Mouse (Mus musculus): Measurements from ENCODE around the gene Slc17a9. TPM values are rescaled to one million over a fixed set of nuclear protein-coding genes. Genes with fewer than 3 reads are reported as not detected.

Gene Slc17a9
- total RNA-seq (2018; cell fraction: chromatin; rRNA removed): 10 to 100 TPM in 19 of 26 experiments, 1 to 10 TPM in 7; 2.8 to 28.6 (median 14.3) TPM
- 1 to 10 TPM; 1.8 to 6.1 (median 3.4) TPM for total RNA-seq (2018; cell fraction: cytosol; rRNA removed)
- total RNA-seq (2018; cell fraction: nucleus; rRNA removed): 10 to 100 TPM in 14 of 26 experiments, 1 to 10 TPM in 12; 2.9 to 27.5 (median 11.2) TPM
- polyA plus RNA-seq (2018): 3.8 to 5.6 TPM (median 5.4 TPM) in 3 replicates

- Histone ChIP-seq H3K27ac (peak within 1 kb of the TSS; percentile 84), H3K36me3 (ENCODE audit: inconsistent target) (peaks cover 26% of the 10 kb centered on the region), H3K79me2 (ENCODE audit: inconsistent target) (no peaks in the 10 kb centered on the region), H3K4me3 (ENCODE audit: inconsistent target) (peak within 1 kb of the TSS; percentile 55)
- 3% methylated on average over 16 of the region's 18 CpGs for WGBS (ENCODE audit: missing documents)
Measured at GRCm38 (mm10) chr2:180724585-180725413, at the start of gene Slc17a9. Slc17a9 (plus strand) TSS chr2:180725263.

- H3K79me2 ChIP-seq (ENCODE audit: inconsistent target): no peaks in the 10 kb centered on the region
- H3K27ac ChIP-seq: no peak overlapping the region
- peaks cover 39% of the 10 kb centered on the region for H3K36me3 ChIP-seq (ENCODE audit: inconsistent target)
- WGBS (ENCODE audit: missing documents): 100% methylated on average over 2 of the region's 2 CpGs
- H3K4me3 ChIP-seq (ENCODE audit: inconsistent target): no peak overlapping the region
Measured at GRCm38 (mm10) chr2:180676706-180677105, 48.4 kb upstream of the Slc17a9 start.

- Histone ChIP-seq H3K27ac (no peak overlapping the region), H3K4me3 (ENCODE audit: inconsistent target) (no peak overlapping the region), H3K79me2 (ENCODE audit: inconsistent target) (no peaks in the 10 kb centered on the region), H3K36me3 (ENCODE audit: inconsistent target) (peaks cover 39% of the 10 kb centered on the region)
- WGBS (ENCODE audit: missing documents): 18% methylated on average over 4 of the region's 4 CpGs
Measured at GRCm38 (mm10) chr2:180678609-180679140, 46.4 kb upstream of the Slc17a9 start.

GRCm38 (mm10) chr2:180681225-180681624 is 43.8 kb upstream of the Slc17a9 start:
- WGBS (ENCODE audit: missing documents): 56% methylated on average over 1 of the region's 2 CpGs
- Histone ChIP-seq H3K79me2 (ENCODE audit: inconsistent target) (peaks cover 2% of the 10 kb centered on the region; the same call in 1 of the 2 replicates), H3K27ac (no peak overlapping the region), H3K4me3 (ENCODE audit: inconsistent target) (no peak overlapping the region), H3K36me3 (ENCODE audit: inconsistent target) (peaks cover 46% of the 10 kb centered on the region)

GRCm38 (mm10) chr2:180683524-180683923 is 41.5 kb upstream of the Slc17a9 start:
- no peak overlapping the region for H3K4me3 ChIP-seq (ENCODE audit: inconsistent target)
- H3K36me3 ChIP-seq (ENCODE audit: inconsistent target): peaks cover 69% of the 10 kb centered on the region
- 100% methylated on average over 2 of the region's 2 CpGs for WGBS (ENCODE audit: missing documents)
- H3K79me2 ChIP-seq (ENCODE audit: inconsistent target): peaks cover 25% of the 10 kb centered on the region
- H3K27ac ChIP-seq: no peak overlapping the region

- H3K4me3 ChIP-seq (ENCODE audit: inconsistent target): no peak overlapping the region
- H3K27ac ChIP-seq: no peak overlapping the region
- WGBS (ENCODE audit: missing documents): 97% methylated on average over 4 of the region's 4 CpGs
- peaks cover 30% of the 10 kb centered on the region for H3K79me2 ChIP-seq (ENCODE audit: inconsistent target)
- peaks cover 74% of the 10 kb centered on the region for H3K36me3 ChIP-seq (ENCODE audit: inconsistent target)
Measured at GRCm38 (mm10) chr2:180684031-180684430, 41.0 kb upstream of the Slc17a9 start.

- Histone ChIP-seq H3K79me2 (ENCODE audit: inconsistent target) (peaks cover 87% of the 10 kb centered on the region), H3K4me3 (ENCODE audit: inconsistent target) (no peak overlapping the region), H3K27ac (no peak overlapping the region), H3K36me3 (ENCODE audit: inconsistent target) (peaks cover 48% of the 10 kb centered on the region)
- WGBS (ENCODE audit: missing documents): 37% methylated on average over 5 of the region's 5 CpGs
Measured at GRCm38 (mm10) chr2:180689841-180690240, 35.2 kb upstream of the Slc17a9 start.

GRCm38 (mm10) chr2:180692630-180693029 is 32.4 kb upstream of the Slc17a9 start:
- Histone ChIP-seq H3K79me2 (ENCODE audit: inconsistent target) (peaks cover 98% of the 10 kb centered on the region), H3K4me3 (ENCODE audit: inconsistent target) (no peak overlapping the region), H3K36me3 (ENCODE audit: inconsistent target) (peaks cover 20% of the 10 kb centered on the region), H3K27ac (peak overlapping the region; percentile 69)
- WGBS (ENCODE audit: missing documents): 0% methylated on average over 1 of the region's 1 CpGs

- Histone ChIP-seq H3K79me2 (ENCODE audit: inconsistent target) (peaks cover 98% of the 10 kb centered on the region), H3K4me3 (ENCODE audit: inconsistent target) (no peak overlapping the region), H3K27ac (peak overlapping the region; percentile 73), H3K36me3 (ENCODE audit: inconsistent target) (no peaks in the 10 kb centered on the region)
- 0% methylated on average over 2 of the region's 2 CpGs for WGBS (ENCODE audit: missing documents)
Measured at GRCm38 (mm10) chr2:180695176-180695575, 29.9 kb upstream of the Slc17a9 start.

GRCm38 (mm10) chr2:180700457-180700856 is 24.6 kb upstream of the Slc17a9 start:
- 35% methylated on average over 5 of the region's 5 CpGs for WGBS (ENCODE audit: missing documents)
- peak overlapping the region; percentile 83 for H3K27ac ChIP-seq
- H3K79me2 ChIP-seq (ENCODE audit: inconsistent target): peaks cover 94% of the 10 kb centered on the region
- H3K36me3 ChIP-seq (ENCODE audit: inconsistent target): no peaks in the 10 kb centered on the region
- peak overlapping the region; percentile 79 for H3K4me3 ChIP-seq (ENCODE audit: inconsistent target)

GRCm38 (mm10) chr2:180701053-180701766 is 23.9 kb upstream of the Slc17a9 start:
- WGBS (ENCODE audit: missing documents): under 1% methylated on average over 26 of the region's 26 CpGs

GRCm38 (mm10) chr2:180701767-180702621 is 23.1 kb upstream of the Slc17a9 start:
- peak overlapping the region; percentile 79 for H3K4me3 ChIP-seq (ENCODE audit: inconsistent target)

More at GRCm38 (mm10) chr2:180701053-180701766, 23.9 kb upstream of the Slc17a9 start:
- Histone ChIP-seq H3K4me3 (ENCODE audit: inconsistent target) (peak overlapping the region; percentile 79), H3K79me2 (ENCODE audit: inconsistent target) (peaks cover 94% of the 10 kb centered on the region), H3K36me3 (ENCODE audit: inconsistent target) (no peaks in the 10 kb centered on the region), H3K27ac (peak overlapping the region; percentile 83)

GRCm38 (mm10) chr2:180702701-180703149 is 22.3 kb upstream of the Slc17a9 start:
- H3K79me2 ChIP-seq (ENCODE audit: inconsistent target): peaks cover 94% of the 10 kb centered on the region
- H3K27ac ChIP-seq: peak overlapping the region; percentile 83
- peak overlapping the region; percentile 79; the same call in 1 of the 2 replicates for H3K4me3 ChIP-seq (ENCODE audit: inconsistent target)
- H3K36me3 ChIP-seq (ENCODE audit: inconsistent target): no peaks in the 10 kb centered on the region
- 53% methylated on average over 4 of the region's 4 CpGs for WGBS (ENCODE audit: missing documents)

More at GRCm38 (mm10) chr2:180701767-180702621, 23.1 kb upstream of the Slc17a9 start:
- peaks cover 94% of the 10 kb centered on the region for H3K79me2 ChIP-seq (ENCODE audit: inconsistent target)
- H3K36me3 ChIP-seq (ENCODE audit: inconsistent target): no peaks in the 10 kb centered on the region
- peak overlapping the region; percentile 83 for H3K27ac ChIP-seq
- under 1% methylated on average over 66 of the region's 66 CpGs for WGBS (ENCODE audit: missing documents)
